Mouse (Mus musculus): Measurements from ENCODE around the gene Gm20458. TPM values are rescaled to one million over a fixed set of nuclear protein-coding genes. Genes with fewer than 3 reads are reported as not detected.
A peak's percentile ranks its signal among the peaks of the same experiment; 100 is the strongest.

Gene Gm20458
- polyA plus RNA-seq, 1 experiment = 8.0 TPM

DNA sequence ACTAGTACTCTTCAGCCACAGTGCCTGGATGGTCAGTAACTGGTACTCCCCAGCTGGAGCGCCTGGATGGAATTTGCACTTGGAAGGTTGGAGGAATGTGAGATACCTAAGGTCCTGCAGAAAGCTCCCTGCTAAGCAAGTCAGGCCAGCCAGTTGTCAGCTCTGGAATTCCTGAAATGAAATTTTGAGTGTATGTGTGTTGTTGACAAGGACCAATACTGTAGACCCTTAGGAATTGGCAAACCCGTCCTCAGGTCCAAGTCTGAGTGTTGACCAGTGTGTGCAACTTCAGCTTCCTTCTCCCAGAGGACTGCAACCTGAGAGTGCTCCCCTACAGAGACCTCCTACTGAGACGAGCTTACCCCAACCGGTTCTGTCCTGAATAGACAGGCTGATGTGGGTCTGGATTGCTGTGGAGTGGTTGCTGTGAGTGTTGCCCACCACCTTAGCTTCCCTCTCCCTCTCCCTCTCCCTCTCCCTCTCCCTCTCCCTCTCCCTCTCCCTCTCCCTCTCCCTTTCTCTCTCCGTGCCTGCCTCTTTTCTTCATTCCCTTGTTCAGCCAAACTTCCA is 49.9 kb downstream of the Gm20458 start:
- no peak for DNase-seq (ENCODE audit: low read depth)

DNA sequence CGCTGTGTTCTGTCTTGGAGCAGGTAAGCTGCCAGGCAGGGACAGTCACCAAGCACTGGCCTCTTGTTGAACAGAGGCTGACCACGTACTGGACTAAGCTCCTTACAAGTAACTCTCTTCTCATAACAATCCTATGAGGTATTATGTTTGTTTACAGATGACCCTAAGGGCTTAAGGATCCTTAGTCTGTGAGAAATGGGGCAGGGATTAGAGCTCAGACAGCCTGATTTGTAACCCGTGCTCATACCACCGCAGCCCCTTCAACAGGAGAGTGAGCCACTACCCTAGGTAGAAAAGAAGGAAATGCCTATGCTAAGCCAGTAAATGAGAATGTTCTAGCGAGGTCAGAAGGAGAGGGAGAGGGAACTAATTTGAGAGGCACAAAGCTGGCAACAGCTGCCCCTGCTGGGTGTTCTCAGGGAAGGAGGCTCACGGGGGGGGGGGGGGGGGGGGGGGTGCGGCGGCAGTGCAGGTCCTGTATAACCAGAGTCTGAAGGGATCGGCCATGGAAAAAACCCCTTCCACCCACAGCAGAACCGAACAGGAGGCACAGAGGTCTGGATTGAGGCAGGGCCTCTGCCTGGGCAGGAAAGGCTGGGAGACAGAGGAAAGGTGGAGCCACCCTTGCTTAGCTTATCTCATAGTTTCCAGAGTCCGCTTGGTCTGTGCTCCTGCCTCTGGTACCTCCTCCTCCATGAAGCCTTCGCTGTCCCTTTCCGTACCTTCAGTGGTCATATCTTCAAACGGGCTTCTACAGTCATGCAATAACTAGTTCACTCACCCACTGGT is 51.5 kb downstream of the Gm20458 start:
- no peak for TF ChIP-seq CTCF (IDR thresholded peaks at IDR 0.05; ENCODE audit: borderline replicate concordance, extremely low read depth, insufficient read depth, insufficient read length)
- TF ChIP-seq POLR2A (IDR thresholded peaks at IDR 0.05; ENCODE audit: borderline replicate concordance, extremely low read depth, insufficient read depth, insufficient read length, poor library complexity, severe bottlenecking) = no peak
- DNase-seq (ENCODE audit: low read depth) = no peak

More for the DNA sequence above, 49.9 kb downstream of the Gm20458 start:
- TF ChIP-seq POLR2A (IDR thresholded peaks at IDR 0.05; ENCODE audit: borderline replicate concordance, extremely low read depth, insufficient read depth, insufficient read length, poor library complexity, severe bottlenecking) = no peak
- TF ChIP-seq CTCF (IDR thresholded peaks at IDR 0.05; ENCODE audit: borderline replicate concordance, extremely low read depth, insufficient read depth, insufficient read length) = no peak

DNA sequence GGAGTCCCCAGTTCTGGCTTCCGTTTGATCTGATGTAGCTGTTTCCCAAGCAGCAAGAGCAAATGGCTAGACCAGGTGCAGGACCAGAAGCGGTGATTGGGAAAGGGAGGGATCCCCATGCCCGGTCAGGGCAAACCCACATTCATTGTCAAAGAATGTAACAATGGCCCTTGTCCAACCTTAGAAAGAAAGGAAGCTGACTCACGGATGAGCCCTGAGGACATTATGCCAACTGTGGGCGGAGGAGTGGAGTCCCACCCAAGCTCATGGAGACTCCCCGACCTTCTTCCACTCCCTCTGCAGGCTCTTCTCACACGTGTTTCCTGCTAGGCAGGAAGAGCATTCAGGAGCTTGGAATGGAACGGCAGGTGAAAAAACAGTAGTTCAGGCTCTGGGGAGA is 52.6 kb downstream of the Gm20458 start:
- DNase-seq (ENCODE audit: low read depth) = no peak
- TF ChIP-seq CTCF (IDR thresholded peaks at IDR 0.05; ENCODE audit: borderline replicate concordance, extremely low read depth, insufficient read depth, insufficient read length) (no peak), POLR2A (IDR thresholded peaks at IDR 0.05; ENCODE audit: borderline replicate concordance, extremely low read depth, insufficient read depth, insufficient read length, poor library complexity, severe bottlenecking) (no peak)

DNA sequence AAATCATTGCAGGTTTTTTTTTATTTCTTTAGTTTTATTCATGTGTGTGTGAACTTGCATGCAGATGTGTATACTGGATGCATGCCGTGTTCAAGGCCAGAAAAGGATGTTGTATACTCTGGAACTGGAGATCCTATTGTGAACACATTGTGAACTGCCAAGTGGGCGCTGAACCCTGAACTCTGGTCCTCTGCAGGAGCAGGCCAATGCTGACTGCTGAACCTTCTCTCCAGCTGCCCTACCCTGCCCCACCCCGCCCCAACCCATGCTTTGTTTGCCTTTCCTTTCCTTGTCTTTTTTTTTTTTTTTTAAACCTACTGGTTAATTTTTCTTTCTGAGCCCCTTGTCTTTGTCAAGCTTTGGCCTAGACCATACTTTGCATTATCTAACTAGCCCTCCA is 54.1 kb downstream of the Gm20458 start:
- no peak for DNase-seq (ENCODE audit: low read depth)
- TF ChIP-seq POLR2A (IDR thresholded peaks at IDR 0.05; ENCODE audit: borderline replicate concordance, extremely low read depth, insufficient read depth, insufficient read length, poor library complexity, severe bottlenecking) (no peak), CTCF (IDR thresholded peaks at IDR 0.05; ENCODE audit: borderline replicate concordance, extremely low read depth, insufficient read depth, insufficient read length) (no peak)

DNA sequence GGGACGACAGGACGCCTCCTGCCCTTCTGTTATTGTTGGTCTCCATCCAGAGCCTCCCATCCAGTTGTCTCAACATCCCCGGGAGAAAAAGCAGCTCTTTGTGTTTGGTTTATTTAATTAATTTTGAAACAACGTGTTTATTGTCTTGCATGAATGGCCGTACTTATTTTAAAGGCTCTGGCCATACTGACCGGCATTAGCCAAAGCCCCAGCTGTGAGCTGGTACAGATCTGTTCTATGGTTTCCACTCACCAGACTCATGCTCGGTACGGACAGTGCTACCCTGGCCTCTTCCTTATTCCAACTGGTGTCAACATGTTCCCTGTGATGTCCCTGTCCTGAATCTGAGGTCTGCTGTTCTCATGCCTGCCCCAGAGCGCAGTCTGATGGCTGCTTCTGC is 55.1 kb downstream of the Gm20458 start:
- no peak for TF ChIP-seq CTCF (IDR thresholded peaks at IDR 0.05; ENCODE audit: borderline replicate concordance, extremely low read depth, insufficient read depth, insufficient read length)

DNA sequence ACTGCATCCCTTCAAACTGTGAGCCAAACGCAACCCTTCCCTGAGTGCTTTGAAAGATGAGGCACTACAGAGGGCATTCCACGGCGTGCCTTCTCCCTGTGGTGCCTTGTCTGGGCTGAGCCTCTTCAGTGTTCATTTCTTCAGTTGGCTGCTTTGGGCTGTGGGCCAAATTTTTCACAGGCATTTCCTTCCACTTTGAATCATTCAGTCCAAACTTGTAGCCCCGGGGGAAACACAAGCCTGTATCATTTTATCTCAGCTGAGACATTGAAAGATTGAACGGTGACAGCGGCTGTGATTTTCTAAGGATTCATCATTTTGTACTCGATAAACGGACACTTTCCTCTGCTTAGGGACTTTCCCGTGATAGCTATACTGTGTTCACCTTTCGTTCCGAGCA is 55.8 kb downstream of the Gm20458 start:
- no peak for TF ChIP-seq POLR2A (IDR thresholded peaks at IDR 0.05; ENCODE audit: borderline replicate concordance, extremely low read depth, insufficient read depth, insufficient read length, poor library complexity, severe bottlenecking)
- no peak for TF ChIP-seq CTCF (IDR thresholded peaks at IDR 0.05; ENCODE audit: borderline replicate concordance, extremely low read depth, insufficient read depth, insufficient read length)
- DNase-seq (ENCODE audit: low read depth) = peak; percentile 5

More for the DNA sequence above, 55.1 kb downstream of the Gm20458 start:
- no peak for DNase-seq (ENCODE audit: low read depth)

DNA sequence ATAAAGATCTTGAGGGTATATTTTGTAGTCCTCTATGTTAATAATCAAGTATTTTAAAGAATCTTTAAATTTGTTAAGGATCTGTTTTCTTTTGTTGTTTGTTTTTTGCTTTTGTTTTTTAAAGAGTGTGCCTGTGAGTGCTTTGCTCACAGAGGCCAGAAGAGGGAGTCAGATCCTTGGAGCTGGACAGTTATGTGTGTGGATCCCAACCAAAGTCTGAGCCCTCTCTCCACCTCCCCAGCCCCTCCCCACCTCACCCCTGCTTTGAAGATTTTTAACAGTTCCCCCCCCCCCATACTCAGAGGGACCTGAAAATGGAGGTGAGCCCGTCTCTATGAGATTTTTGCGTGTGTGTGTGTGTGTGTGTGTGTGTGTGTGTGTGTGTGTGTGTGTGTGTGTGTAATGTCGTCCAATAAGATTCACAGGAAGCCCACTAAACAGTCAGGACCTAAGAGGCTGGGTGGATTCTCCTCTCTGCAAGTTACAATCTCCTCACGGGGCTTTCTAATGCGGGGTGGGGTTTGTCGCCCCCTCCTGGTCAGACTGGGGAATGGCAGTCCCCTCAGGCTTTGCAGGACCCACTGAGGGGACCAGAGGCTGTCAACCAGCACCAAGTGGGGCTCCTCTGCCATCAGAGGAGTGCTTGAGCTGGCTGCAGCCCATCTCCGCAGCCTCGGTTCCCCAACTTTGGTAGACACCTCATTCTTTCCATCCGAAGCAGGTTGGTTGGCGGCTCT is 56.9 kb downstream of the Gm20458 start:
- TF ChIP-seq POLR2A (IDR thresholded peaks at IDR 0.05; ENCODE audit: borderline replicate concordance, extremely low read depth, insufficient read depth, insufficient read length, poor library complexity, severe bottlenecking) = no peak
- TF ChIP-seq CTCF (IDR thresholded peaks at IDR 0.05; ENCODE audit: borderline replicate concordance, extremely low read depth, insufficient read depth, insufficient read length) = peak; percentile 88
- DNase-seq (ENCODE audit: low read depth) = peak; percentile 32

DNA sequence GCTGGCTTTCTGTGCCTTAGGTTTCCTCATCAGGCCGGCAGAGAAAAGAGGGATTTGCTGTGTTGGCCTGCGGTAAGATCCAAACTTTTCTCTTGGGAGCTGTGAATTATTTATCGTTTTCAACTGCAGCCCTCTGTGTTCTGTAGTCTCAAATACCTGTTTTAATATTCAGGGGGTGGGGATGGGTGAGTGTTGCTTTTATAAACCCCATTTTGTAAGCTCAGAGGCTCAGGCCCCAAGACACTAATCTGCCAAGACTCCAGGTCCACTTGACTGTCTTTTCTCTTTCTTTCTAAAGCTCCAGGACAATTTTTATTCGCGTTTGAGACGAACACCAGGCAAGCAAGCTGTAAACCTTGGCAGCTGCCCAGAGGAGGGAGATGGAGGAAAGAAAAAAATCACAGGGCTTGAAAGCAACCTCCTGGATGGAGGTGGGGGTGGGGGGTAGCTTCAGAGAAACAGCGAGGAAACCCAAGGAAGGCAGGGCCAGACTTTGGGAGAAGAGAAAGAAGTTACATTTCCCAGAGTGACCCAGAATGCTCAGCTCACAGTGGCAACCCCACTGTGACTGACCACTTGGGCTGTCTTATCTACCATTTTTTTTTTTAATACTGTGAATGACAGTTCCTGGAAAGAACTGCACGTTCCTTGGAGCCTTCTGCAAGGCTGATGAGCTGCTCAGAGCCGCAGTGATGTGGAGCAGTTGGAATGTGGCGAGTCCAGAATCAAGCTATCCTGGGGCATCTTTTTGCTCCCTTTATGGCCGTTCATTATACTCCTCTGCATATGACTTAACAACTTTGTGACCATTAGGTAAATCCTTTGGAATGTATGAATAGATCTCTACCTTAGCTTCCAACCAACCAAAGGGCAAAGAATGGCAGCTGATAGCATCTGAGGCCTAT is 57.8 kb downstream of the Gm20458 start:
- no peak for TF ChIP-seq POLR2A (IDR thresholded peaks at IDR 0.05; ENCODE audit: borderline replicate concordance, extremely low read depth, insufficient read depth, insufficient read length, poor library complexity, severe bottlenecking)
- no peak for TF ChIP-seq CTCF (IDR thresholded peaks at IDR 0.05; ENCODE audit: borderline replicate concordance, extremely low read depth, insufficient read depth, insufficient read length)
- DNase-seq (ENCODE audit: low read depth) = peak; percentile 69

DNA sequence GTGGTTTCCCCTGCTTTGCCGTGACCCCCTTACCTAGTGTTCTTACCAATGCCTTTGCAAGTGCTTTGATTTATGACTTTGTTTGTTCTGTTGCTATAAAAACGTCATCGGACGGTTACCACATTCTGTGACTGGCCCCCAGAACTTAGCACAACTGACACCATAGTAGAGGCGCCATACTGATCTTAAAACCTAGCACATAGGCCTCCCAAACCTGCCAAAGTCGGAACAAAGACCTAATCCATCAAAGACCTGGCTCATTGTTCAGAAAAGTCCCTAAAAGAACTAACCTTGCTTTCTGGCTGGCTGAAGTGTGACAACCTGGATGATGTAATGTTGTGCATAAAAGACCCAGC is 58.4 kb downstream of the Gm20458 start:
- DNase-seq (ENCODE audit: low read depth) = peak; percentile 59
- TF ChIP-seq CTCF (IDR thresholded peaks at IDR 0.05; ENCODE audit: borderline replicate concordance, extremely low read depth, insufficient read depth, insufficient read length) (no peak), POLR2A (IDR thresholded peaks at IDR 0.05; ENCODE audit: borderline replicate concordance, extremely low read depth, insufficient read depth, insufficient read length, poor library complexity, severe bottlenecking) (no peak)

DNA sequence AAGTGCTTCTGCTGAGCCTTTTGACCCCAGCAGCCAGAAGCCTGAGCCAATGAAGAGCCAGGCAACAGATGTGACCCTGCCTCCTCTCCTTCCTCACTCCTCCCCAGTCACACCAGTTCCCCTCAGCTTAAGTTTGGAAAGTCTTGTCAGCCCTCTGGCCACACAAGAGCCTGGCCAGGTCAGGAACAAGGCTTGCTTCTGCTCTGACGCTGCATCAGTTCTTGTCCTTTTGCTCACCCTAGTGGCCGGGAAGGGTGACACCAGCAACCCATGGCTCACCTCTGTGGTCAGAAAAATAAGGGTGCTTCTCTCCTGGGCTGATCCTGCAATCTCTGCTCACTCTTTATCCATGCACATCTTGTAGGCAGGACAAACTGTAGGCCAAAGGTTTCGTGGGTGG is 60.0 kb downstream of the Gm20458 start:
- TF ChIP-seq CTCF (IDR thresholded peaks at IDR 0.05; ENCODE audit: borderline replicate concordance, extremely low read depth, insufficient read depth, insufficient read length) (peak; percentile 63; the same call in 1 of the 2 replicates), POLR2A (IDR thresholded peaks at IDR 0.05; ENCODE audit: borderline replicate concordance, extremely low read depth, insufficient read depth, insufficient read length, poor library complexity, severe bottlenecking) (no peak)
- peak; percentile 38 for DNase-seq (ENCODE audit: low read depth)

DNA sequence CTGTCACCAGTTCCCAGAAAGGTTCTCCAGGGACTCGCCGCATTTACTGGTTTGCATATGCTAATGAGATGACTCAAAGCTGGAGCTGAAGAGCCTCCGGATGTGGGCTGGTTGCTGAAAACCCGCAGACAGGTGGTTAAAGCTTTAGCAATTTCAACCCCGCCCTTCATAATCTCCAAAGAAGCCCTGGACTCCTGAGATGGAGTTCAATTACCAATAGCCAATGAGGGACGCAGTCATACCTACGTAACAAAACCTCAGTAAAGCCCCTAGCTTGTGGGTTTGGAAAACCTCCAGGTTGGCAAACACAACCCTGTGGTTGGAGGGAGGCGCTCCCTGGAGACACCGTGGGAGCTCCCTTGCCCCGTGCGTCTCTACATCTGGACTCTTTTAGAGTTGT is 61.1 kb downstream of the Gm20458 start:
- DNase-seq (ENCODE audit: low read depth) = peak; percentile 19
- TF ChIP-seq CTCF (IDR thresholded peaks at IDR 0.05; ENCODE audit: borderline replicate concordance, extremely low read depth, insufficient read depth, insufficient read length) = no peak
- no peak for TF ChIP-seq POLR2A (IDR thresholded peaks at IDR 0.05; ENCODE audit: borderline replicate concordance, extremely low read depth, insufficient read depth, insufficient read length, poor library complexity, severe bottlenecking)

Data from brain, embryonic 14.5 days (tissue).